Mouse (Mus musculus) embryo, embryonic 10.5 days (tissue): Measurements from ENCODE around the gene Ctsa.
A peak's percentile ranks its signal among the peaks of the same experiment; 100 is the strongest.

ENCODE experiments used
- DNase-seq: peaks from one replicate; pipeline ENCODE4 v3.0.0-alpha.2; 2015; ENCODE audit warnings: low spot score

The Ctsa gene

GRCm38 (mm10) chr2:164832748-164833301 lies at the start of gene Ctsa:
Gene Ctsa, plus strand, starts transcription at chr2:164832873.
- DNase-seq = peak; percentile 83

- DNase-seq = peak; percentile 38
Measured at GRCm38 (mm10) chr2:164783926-164784581, 48.6 kb upstream of the Ctsa start.

GRCm38 (mm10) chr2:164784869-164785420 lies 47.7 kb upstream of the Ctsa start:
- DNase-seq = no peak

- peak; percentile 89 for DNase-seq
Measured at GRCm38 (mm10) chr2:164785481-164786387, 46.9 kb upstream of the Ctsa start, which contains the start of gene Snx21. Gene Snx21, plus strand, starts transcription at chr2:164785823.

- DNase-seq = no peak
Measured at GRCm38 (mm10) chr2:164786388-164786885, 46.2 kb upstream of the Ctsa start.

GRCm38 (mm10) chr2:164787032-164787431 lies 45.6 kb upstream of the Ctsa start:
- no peak for DNase-seq

GRCm38 (mm10) chr2:164787779-164788178 lies 44.9 kb upstream of the Ctsa start:
- no peak for DNase-seq

GRCm38 (mm10) chr2:164788411-164788810 lies 44.3 kb upstream of the Ctsa start:
- no peak for DNase-seq

GRCm38 (mm10) chr2:164790451-164790850 lies 42.2 kb upstream of the Ctsa start:
- DNase-seq = no peak

- no peak for DNase-seq
Measured at GRCm38 (mm10) chr2:164791841-164792261, 40.8 kb upstream of the Ctsa start.

- DNase-seq = no peak
Measured at GRCm38 (mm10) chr2:164792400-164793190, 40.1 kb upstream of the Ctsa start.

- peak; percentile 77 for DNase-seq
Measured at GRCm38 (mm10) chr2:164793236-164793635, 39.4 kb upstream of the Ctsa start.

GRCm38 (mm10) chr2:164793772-164794171 lies 38.9 kb upstream of the Ctsa start:
- DNase-seq = peak; percentile 27

- peak; percentile 93 for DNase-seq
Measured at GRCm38 (mm10) chr2:164794293-164794692, 38.4 kb upstream of the Ctsa start.

- DNase-seq = no peak
Measured at GRCm38 (mm10) chr2:164795868-164796267, 36.8 kb upstream of the Ctsa start.

GRCm38 (mm10) chr2:164798554-164798953 lies 34.1 kb upstream of the Ctsa start:
- peak; percentile 33 for DNase-seq

GRCm38 (mm10) chr2:164800252-164801004 lies 32.2 kb upstream of the Ctsa start:
- no peak for DNase-seq

- no peak for DNase-seq
Measured at GRCm38 (mm10) chr2:164803201-164803920, 29.3 kb upstream of the Ctsa start.

- no peak for DNase-seq
Measured at GRCm38 (mm10) chr2:164803921-164804313, 28.8 kb upstream of the Ctsa start.
